Mouse (Mus musculus): Measurements from ENCODE around the gene Deaf1.

Gene Deaf1

DNA sequence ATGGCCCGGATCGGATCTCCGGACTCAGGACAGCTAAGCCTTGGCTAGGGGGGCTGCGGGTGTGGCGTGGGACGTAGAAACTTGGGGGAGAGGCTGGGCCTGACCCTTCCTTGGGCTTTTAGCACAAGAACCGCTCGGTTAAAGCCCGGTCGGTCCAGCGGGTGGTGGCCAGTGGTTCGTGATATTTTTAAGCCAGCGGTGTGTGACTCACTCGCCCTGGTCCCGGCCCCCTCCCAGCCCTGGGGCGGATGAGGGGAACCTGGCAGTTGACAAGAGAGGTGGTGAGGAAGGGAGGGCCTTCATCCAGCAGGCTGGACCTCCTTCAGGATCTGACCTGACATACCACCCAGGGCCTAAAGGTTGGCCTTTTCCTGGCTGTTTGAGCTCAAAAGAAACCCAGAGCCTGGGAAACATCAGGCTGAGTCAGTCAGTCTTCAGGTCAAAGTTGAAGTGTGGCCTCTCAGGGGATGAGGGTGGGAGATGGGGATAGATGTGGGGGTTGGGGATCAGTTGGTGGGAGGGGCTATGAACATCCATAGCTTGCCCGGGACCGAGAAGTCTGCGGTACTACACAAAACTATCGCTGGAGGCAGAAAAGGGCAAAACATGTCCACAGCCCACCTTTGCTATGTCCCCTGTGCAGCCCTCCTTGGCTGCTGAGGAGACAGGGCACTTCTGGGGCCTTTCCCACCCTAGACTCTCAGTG lies 11.9 kb upstream of the Deaf1 start:
- DNase-seq (ENCODE audit: low spot score), result no peak

DNA sequence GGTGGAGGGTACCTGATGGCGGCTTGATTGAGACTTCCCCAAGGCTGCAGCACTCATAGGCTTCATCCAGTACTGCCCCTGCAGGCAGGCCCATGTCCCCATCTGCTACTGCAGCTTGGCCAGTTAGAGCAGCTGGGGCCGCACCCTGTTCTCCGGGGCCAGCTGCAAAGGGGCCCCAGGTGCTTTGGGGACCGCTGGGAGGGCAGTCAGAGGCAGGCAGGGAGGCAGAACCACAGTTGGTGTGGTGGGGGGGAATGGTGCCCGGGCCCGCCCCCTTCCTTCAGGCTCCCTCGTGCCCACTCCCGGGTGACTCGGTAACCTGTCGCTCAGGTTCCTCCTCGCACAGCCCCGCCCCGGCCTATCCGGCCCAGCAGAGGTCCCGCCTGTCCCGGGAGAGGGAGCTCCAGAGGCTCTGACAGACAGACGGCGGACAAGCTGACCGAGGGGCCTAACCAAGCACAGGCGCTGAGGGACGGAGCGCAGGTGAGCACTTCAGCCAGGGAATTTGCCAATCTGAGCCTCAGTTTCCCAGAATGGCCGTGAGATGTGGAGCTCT lies 11.2 kb upstream of the Deaf1 start, which contains the start of gene Eps8l2:
Gene Eps8l2 (plus strand): TSS at position 305 of the 556 bp plus-strand sequence.
- no peak for DNase-seq (ENCODE audit: low spot score)

DNA sequence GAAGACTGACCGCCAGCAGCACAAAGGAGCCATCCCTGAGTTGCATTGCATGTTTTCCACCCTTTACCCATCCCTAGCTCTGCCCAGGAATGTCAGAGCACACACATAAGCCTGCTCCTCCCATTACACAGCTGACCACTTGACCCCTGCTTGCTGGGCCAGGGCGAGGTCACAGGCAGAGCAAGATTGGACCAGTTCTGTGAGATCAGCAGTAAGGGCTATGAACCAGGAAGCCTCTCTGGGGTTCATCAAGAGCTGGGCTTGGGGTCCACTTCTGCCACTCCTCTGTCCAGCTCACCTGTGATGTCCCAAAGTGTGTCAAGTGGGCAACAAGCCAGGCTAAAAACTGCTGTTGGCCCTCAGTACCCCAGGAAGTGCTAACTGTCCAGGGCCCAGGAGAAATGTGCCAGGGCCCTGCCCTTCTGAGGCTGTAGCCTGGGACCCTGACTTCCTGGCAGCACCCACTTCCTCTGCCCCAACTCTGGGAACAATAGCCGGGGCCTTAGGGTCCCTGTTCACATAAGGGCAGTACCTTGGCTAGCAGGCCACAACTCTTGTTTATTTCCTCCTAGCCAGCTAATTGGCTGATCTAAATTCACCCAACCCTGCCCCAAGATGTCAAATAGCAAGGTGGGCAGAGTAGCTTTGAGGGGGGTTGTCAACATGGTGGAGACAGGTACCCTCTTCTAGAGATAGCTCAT lies 10.4 kb upstream of the Deaf1 start:
- no peak for DNase-seq (ENCODE audit: low spot score)

DNA sequence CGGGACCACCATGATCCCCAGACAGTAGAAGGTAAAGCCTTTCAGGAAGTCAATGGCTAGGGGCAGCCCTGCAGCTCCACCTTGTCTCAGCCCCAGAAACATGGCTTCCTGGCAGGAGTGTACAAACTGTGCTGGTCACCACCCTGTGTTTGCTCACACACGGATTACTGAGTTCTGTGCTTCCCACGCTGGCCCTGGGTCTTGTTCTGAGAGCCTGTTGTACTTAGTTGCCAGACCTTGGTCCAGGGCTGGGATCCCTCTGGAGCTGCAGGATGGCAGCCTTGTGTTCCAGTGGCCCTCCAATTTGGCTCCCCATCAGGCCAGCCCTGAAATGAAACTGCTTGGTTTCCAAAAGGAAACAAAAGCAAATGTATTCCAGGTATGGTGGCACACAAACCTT lies 8.8 kb upstream of the Deaf1 start:
- no peak for DNase-seq (ENCODE audit: low spot score)

DNA sequence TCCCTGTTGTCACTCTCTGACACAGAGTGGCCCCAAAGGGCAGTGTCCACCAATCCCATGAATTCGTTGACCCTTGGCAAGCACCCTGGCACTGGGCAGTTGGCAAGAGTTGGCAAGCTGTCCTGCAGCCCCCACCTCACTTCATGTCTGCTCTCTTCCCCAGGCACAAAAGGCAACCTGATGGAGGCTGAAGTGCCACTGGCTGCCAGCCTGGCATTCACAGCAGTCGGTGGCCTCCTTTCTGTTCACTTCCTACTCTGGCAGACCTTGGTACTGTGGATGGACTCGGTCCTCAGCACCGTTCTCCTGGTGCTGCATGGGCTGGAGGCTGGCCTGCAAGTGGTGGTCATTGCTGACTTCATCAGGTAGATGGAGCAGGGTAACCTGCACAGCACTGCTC lies 8.2 kb upstream of the Deaf1 start:
- DNase-seq (ENCODE audit: low spot score), result no peak

DNA sequence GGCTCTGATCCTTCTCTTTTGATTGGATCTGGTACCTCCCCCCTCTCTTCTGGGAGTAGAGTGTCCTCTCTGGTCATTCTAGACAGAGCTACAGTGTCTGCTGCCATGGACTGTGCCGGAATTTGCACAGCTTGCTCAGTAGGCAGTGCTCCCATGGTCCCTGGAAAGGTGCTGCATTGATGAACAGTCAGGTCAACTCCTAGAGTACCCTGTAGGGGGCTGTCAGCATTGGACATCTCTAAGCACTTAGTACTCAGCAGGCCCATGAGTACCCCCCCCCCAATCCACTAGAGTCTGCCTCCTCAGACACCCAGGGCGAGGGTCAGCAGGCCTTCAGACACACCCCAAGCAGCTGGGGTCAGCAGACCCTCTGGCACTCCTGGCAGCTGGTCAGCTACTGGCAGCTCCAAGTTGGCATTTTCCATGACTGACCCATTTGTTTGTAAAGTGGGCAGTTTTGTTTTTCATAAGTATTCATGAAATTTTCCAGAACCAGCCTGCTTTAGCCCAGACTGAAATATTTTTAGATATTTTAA lies 7.6 kb upstream of the Deaf1 start:
- no peak for DNase-seq (ENCODE audit: low spot score)

DNA sequence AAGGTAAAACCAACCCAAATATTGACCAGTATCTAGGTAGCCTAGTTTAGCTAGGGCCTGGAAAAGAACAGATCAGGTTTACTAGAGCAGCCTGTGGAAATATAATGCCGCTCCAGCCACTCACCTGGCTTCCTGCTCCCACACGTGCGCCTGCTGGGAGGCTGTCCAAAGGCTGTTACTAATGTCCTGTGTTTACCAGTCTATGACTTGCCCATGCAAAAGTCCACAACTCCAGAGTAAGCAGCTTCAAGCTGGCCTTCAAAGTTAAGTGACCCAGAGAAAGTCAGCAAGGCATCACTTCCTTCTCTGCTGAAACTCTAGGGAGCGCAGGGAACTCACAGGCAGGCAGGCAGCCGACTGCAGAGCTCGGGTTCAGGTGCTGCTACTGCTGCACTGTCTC lies 4.5 kb upstream of the Deaf1 start:
- DNase-seq (ENCODE audit: low spot score), result no peak

DNA sequence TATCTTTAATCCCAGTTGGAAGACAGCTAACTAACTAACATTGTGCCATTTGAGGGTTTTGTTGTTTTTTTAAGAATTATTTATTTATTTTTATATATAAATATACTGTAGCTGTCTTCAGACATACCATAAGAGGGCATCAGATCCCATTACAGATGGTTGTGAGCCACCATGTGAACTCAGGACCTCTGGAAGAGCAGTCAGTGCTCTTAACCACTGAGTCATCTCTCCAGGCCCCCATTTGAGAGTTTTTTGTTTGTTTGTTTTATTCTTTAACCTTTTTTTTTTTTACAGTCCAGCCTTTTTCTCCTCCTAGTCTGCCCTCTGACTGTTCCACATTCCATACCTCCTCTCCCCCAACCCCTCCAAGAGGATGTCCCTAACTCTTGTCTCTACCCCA lies 3.2 kb upstream of the Deaf1 start:
- DNase-seq (ENCODE audit: low spot score), result no peak

DNA sequence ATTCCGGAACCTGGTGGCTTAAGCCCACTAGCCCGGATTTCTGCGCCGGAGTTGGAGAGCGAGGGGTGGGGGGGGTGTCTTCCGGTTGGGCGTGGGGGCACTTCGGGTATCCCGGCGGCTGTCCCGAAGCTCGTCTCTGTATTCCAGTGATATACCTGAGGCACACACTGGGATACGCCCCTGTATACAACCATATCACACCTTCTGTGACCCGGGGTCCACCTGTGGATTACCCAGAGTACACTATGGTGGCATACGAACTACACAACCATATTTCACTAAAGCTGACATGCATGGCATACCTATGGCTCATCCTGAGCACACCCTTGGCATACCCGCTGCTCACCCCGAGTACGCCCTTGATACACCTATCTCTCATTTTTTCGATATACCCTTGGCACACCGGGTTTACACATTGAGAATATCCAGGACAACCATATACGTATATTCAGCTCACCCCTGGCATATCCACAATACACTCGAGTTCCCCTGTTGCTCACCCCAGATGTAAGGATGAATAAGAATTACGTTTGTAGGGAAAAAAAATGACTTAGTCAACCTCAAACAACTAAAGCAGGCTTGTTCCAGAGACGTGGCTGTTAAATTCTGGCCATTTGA lies 992 bp upstream of the Deaf1 start:
- no peak for DNase-seq (ENCODE audit: low spot score)

DNA sequence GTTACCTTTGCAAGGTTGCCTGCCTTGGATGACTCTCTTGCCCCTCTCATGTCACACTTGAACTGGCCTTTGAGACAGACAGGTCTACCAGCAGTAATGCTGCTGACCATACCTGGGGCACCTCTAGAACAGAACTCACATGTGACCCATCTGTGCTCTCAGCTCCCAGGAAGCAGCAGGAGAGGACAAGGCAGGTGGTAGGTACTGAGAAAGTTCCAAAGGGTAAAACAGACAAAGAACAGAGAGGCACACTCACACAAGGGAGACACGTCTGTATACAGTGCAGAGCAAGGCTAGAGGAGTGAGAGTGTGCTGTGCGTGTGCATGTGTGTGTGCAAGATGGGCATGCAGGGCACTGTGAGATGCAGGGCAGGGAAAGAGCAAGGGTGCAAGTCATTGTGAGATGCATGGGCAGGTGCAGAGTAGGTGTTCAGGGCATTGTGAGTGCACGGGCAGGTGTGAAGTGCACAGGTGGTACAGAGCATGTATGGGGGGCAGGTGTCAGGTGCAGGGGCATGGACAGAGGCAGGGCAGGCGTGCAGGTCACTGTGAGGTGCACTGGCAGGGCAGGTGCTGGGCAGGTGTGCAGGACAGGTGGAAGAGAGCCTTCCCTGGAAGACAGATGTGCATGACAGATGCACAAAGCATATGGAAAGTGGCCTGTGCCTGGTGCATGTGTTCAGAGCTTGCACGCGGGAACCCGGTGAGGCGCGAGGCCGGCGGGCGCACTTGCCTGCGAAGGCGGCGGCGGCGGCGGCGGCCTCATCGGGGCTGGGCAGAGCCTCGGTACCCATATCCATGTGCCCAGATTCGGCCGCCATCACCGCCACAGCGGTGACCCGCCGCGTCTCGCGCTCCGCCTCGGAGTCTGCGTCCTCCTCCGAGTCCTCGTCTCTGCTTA lies 694 bp downstream of the Deaf1 start:
- DNase-seq (ENCODE audit: low spot score), result no peak

DNA sequence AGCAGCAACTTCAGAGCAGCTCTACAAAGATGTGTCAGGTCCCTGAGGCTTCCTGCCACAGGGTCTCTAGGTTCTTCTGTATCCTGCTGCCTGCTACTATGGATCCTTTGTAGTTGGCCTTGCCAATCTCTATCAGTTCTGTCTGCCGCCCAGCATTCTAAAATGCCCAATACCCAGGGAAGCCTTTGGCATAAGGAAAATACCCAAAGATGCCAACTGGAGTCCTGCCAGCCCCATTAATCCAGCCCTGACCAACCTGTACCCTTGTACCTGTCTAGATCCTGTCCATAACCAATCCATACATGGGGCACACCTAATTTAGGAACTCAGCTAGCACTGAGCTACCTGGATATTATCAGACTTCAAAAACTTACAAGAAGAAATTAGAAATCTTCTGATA lies 2.8 kb downstream of the Deaf1 start:
- no peak for DNase-seq (ENCODE audit: low spot score)

DNA sequence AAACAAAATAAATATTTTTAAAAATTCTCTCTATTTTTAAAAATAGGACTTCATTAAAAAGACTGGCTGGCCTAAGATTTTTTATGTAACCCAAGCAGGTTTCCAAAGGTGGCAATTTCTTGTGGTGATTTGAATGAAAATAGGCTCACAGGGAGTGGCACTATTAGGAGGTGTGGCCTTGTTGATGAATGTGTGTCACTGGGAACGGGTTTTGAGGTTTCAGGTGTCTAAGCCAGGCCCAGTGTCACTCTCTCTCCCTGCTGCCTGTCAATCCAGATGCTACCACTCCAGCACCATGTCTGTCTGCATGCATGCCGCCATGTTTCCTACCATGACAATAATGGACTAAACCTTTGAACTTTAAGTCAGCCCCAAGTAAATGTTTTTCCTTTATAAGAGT lies 8.0 kb downstream of the Deaf1 start:
- no peak for DNase-seq (ENCODE audit: low spot score)

DNA sequence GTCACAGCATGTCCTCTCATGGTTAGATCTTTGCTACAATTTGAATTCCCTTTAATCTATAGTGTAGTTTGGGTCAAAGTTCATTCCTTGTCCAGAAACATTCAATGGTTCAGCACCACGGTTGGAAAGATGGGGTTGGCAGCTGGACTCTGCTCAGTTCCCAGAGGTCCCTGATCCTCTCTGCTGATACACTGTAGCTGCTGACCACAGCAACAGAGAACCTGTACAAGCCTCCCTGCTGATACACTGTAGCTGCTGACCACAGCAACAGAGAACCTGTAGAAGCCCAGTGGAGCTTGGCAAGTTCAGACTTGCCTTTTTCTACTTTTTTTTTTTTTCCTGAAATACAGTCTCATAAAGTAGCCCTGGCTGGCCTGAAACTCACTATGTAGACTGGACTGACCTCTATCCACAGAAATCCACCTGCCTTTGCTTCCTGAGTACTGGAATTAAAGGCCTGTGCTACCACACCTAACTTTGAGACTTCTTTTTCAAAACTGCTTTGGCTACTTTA lies 9.8 kb downstream of the Deaf1 start:
- DNase-seq (ENCODE audit: low spot score), result no peak

DNA sequence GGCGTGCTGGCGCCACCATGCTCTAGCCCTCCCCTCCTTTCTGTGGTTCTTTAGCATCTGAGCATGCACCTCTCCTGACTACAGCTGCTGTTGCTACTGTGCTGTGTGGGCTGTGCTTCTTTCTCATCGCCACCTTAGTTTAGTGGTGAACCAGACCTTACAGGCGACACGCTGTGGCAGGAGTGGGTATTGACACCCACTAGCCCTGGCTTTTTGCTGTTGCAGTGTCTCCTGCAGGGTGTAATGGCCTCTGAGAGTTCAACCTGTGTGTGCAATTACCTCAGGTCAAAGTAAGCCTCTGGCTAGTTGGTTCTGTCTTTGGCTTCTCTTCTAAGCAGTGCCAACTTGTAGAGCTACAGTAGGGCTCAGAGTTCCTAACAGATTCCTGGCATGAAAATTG lies 11.5 kb downstream of the Deaf1 start:
- no peak for DNase-seq (ENCODE audit: low spot score)

DNA sequence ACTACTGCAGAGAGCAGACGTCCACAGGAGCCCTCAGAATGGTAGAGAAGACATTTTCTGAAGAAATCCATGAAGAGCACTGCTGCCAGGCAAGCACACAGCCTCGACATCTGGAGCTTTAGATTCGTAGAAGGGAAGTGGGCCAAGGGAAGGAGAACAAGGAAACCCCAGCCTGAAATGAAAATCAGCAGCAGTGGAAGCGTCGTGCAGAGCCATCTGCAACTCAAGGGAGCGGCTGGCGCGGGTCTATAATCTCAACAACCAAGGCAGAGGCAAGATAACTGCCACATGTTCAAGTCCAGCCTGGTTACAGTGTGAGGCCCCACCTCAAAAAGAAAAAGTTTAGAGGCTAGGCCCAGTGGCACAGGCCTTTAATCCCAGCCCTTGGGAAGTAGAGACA lies 12.4 kb downstream of the Deaf1 start:
- no peak for DNase-seq (ENCODE audit: low spot score)

DNA sequence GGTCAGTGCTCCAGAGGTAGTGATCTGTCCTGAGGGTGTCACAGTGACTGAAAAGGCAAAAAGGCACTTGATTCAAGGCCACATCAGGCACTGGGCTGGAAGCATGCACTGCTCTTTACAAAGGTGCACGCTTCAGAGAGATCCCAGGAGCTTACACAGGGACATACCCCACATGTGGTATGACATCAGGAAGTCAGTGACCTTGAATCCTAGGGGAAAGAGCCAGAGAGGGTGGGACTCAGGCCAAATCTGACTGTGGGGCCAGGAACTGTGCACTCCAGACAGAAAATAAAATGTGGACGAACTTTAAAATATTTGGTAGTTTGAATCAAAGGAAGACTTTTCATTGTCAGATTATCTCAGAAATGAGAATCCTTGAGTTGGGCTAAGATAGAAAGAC lies 13.1 kb downstream of the Deaf1 start:
- no peak for DNase-seq (ENCODE audit: low spot score)

DNA sequence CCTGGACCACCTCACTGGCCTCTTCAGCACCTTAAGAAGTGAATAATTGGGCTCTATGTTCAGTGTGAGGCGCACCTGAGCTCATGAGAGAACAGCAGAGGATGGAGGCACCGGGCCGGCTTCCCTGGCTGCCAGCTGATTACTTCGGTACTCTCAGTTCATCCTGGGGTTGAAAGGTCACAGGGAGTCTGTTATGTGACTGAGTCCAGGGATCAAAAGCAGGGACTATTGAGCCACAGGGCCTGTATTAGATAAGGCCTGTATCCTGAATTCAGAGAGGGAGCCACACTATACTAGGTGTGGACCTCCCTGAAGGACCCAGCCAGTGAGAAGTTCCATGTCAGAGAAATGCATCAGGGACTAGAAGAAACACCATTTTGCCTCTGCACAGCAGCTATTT lies 23.0 kb downstream of the Deaf1 start:
- DNase-seq (ENCODE audit: low spot score), result no peak

DNA sequence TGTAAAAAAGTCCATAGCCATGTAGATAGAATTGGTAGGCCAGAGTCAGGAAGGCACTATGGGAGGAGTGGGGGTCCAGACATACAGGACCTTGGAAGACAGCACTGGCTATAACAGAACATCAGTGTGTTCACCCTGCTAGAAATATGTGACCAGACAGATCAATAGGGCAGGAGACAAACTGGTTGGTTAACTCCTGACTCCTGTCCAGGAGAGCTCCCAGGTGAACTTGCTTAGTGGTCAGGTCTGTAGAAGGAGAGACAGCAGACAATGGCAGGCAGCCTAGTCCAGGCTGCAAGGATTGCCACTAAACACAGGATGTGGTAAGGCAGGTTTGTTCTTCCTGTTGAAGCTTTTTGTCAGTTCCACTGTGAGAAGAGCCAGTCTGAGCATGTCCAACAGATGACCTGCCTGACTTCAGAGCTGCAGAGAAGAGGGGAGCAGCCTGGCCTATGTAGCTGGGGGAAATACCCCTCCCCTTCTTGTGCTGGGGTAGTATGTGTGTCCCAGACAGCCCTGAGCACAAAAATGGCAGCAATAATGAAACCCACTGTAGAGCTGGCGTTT lies 24.7 kb downstream of the Deaf1 start:
- DNase-seq (ENCODE audit: low spot score), result no peak

DNA sequence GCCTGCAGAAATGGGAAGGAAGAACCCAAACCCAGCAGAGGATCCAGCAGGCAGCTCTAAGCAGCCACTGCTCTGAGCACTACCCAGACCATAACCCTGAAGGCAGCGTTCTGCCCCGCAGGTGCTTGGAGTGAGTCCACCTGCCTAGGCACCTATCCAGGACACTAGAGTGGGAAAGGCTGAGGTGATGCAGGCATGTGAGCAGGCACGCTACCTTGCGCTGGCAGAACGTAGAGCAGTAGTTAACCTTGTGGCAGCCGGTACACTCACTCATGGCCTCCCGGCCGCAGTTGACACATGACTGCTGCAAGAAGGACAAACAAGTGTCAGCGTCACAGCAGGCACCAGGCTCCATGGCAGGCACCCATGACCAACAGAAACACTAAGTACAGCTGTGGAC lies 26.1 kb downstream of the Deaf1 start:
- no peak for DNase-seq (ENCODE audit: low spot score)

DNA sequence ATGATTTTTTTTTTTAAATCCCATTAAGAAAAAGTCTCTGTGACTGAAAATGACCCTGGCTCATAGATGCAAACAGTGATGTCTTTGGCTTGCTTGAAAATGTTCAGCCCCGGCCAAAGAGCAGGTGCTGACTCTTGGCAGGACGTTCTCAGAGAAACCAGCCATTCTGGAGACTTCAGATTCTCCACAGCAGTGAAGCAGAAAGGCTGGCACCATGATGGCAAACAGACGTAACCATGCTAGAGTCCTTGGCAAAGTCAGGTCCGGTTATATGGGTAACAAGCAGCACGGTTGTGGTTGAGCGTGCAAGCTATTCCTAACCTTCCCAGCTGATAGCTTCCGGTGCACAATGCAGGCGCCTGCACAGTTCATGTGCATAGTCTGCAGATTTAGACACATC lies 28.3 kb downstream of the Deaf1 start:
- no peak for DNase-seq (ENCODE audit: low spot score)

DNA sequence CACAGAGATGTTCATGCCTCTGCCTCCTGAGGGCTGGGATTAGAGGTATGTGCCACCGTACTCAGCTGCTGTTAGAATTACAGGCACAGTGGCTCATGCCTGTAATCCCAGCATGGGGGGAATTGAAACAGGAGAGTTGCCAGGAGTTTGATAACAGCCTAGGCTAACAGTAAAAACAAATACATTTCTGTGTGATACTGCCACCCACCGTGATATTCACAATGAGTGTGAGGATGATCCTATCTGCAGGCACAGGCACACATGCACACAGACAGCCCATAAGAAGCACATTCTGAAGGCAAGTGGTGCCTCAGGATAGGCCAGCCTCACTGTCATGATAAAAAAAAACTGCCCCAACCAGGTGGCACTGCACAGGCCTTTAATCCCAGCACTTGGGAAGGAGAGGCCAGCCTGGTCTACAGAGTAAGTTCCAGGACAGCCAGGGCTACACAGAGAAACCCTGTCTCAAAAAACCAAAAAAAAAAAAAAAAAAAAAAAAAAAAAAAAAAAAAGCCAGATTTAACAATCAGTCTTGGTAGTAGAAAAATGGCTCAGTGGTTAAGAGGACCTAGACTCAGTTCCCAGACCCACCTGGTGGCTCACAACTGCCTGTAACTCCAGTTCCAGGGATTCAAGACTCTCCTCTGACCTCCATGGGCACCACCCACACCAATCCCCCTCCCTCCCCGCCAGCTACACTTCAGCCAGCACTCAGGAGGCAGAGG lies 29.4 kb downstream of the Deaf1 start:
- no peak for DNase-seq (ENCODE audit: low spot score)

Data from urinary bladder, postnatal 10 days (tissue).